Mouse (Mus musculus): ENCODE measurements at regions not wholly inside any gene's neighbourhood (a gene's known extent, or its start where the extent isn't known, plus 50 kb on each side); places are given as distances from the start of the nearest gene placed in this dataset.

DNA sequence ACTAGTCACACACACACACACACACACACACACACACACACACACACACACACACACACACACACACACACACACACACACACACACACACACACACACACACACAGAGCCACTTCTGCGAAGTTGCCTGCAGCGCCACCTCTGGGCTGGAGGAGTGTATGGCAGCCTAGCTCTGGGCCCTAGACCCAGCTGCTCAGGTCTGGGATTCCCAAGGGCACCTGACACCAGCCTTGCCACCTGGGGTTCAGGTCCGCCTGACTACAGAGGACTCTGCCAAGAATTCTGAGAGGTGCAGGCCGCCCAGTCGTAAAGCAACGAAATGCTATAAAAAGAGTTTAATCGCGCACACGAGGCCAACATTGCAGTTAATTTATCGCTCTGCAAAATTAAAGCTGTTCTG, 163.8 kb downstream of the Kif26a start:
- Histone ChIP-seq H3K36me3 (ENCODE audit: control insufficient read depth, insufficient read depth, low read length) (no peaks in the 10 kb centered on the region), H3K79me2 (ENCODE audit: control insufficient read depth, insufficient read depth, low read length) (no peaks in the 10 kb centered on the region), H3K4me3 (ENCODE audit: insufficient read depth, low read depth, low read length) (no peak overlapping the region), H3K27me3 (ENCODE audit: control insufficient read depth, insufficient read depth, low read length) (no peaks in the 10 kb centered on the region), H3K27ac (replicated peaks; ENCODE audit: insufficient read depth, low read depth, low read length) (no peak overlapping the region), H3K4me1 (ENCODE audit: control insufficient read depth, insufficient read depth, low read length) (no peaks in the 10 kb centered on the region), H3K9ac (ENCODE audit: low read depth, low read length) (no peak overlapping the region)
- 95% methylated on average over 10 of the region's 10 CpGs for WGBS
- no peak for DNase-seq (ENCODE audit: extremely low read depth, low read depth, low spot score)
- TF ChIP-seq CTCF (IDR thresholded peaks at IDR 0.05; ENCODE audit: low read depth, low read length) = peak; percentile 72
- no peak for TF ChIP-seq POLR2A (IDR thresholded peaks at IDR 0.05; ENCODE audit: extremely low read depth, insufficient read depth, low read length)

DNA sequence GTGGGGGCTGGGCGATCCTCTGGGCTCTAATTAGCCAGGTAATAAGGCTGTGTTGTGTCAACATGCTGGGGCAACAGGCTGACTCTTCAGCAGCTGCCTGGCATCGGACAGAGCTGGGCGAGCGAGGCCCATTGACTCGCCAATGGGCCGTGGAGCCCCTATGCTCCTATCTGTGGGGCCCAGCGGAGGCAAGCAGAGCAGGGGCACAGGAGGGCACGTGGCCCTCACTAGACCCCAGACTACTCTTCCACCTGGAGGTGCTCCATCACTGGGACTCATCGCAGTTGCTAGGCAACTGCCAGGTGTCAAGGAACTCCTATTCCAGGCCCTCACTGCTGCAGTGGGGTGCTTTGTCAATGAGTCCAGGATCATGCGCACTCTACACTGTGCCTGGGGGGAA, 164.7 kb downstream of the Kif26a start:
- H3K4me1 ChIP-seq (ENCODE audit: control insufficient read depth, insufficient read depth, low read length) = no peaks in the 10 kb centered on the region
- no peak for DNase-seq (ENCODE audit: extremely low read depth, low read depth, low spot score)
- 92% methylated on average over 10 of the region's 10 CpGs for WGBS
- no peak overlapping the region for H3K9ac ChIP-seq (ENCODE audit: low read depth, low read length)
- H3K4me3 ChIP-seq (ENCODE audit: insufficient read depth, low read depth, low read length) = no peak overlapping the region
- no peaks in the 10 kb centered on the region for H3K27me3 ChIP-seq (ENCODE audit: control insufficient read depth, insufficient read depth, low read length)
- TF ChIP-seq POLR2A (IDR thresholded peaks at IDR 0.05; ENCODE audit: extremely low read depth, insufficient read depth, low read length) = no peak
- TF ChIP-seq CTCF (IDR thresholded peaks at IDR 0.05; ENCODE audit: low read depth, low read length) = no peak
- no peaks in the 10 kb centered on the region for H3K36me3 ChIP-seq (ENCODE audit: control insufficient read depth, insufficient read depth, low read length)
- H3K79me2 ChIP-seq (ENCODE audit: control insufficient read depth, insufficient read depth, low read length) = no peaks in the 10 kb centered on the region
- no peak overlapping the region for H3K27ac ChIP-seq (replicated peaks; ENCODE audit: insufficient read depth, low read depth, low read length)

DNA sequence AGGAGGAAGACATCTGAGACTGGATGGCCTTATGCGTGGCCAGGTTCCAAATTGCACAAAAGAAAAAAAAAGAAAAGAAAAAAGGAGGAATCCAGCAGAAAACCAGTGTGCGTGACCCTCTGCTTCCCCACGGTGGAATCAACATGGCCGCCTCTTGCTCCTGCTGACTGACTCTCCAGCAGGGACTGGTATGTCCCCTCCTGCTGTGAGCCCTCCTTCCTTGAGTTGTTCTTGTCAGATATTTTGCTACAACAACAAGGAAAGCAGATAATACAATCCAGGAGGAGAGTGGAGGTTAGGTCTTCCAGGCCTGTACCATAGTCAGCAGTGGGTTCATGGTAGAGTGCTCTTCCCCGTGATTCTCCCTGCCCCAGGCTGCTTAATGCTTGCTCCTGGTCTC, 168.8 kb downstream of the Kif26a start:
- H3K27ac ChIP-seq (replicated peaks; ENCODE audit: insufficient read depth, low read depth, low read length) = no peak overlapping the region
- H3K4me3 ChIP-seq (ENCODE audit: insufficient read depth, low read depth, low read length) = no peak overlapping the region
- H3K36me3 ChIP-seq (ENCODE audit: control insufficient read depth, insufficient read depth, low read length) = no peaks in the 10 kb centered on the region
- H3K9ac ChIP-seq (ENCODE audit: low read depth, low read length) = no peak overlapping the region
- DNase-seq (ENCODE audit: extremely low read depth, low read depth, low spot score) = no peak
- no peak for TF ChIP-seq POLR2A (IDR thresholded peaks at IDR 0.05; ENCODE audit: extremely low read depth, insufficient read depth, low read length)
- no peak for TF ChIP-seq CTCF (IDR thresholded peaks at IDR 0.05; ENCODE audit: low read depth, low read length)
- no peaks in the 10 kb centered on the region for H3K27me3 ChIP-seq (ENCODE audit: control insufficient read depth, insufficient read depth, low read length)
- WGBS = 98% methylated on average over 5 of the region's 5 CpGs
- peaks cover 7% of the 10 kb centered on the region for H3K4me1 ChIP-seq (ENCODE audit: control insufficient read depth, insufficient read depth, low read length)
- no peaks in the 10 kb centered on the region for H3K79me2 ChIP-seq (ENCODE audit: control insufficient read depth, insufficient read depth, low read length)

DNA sequence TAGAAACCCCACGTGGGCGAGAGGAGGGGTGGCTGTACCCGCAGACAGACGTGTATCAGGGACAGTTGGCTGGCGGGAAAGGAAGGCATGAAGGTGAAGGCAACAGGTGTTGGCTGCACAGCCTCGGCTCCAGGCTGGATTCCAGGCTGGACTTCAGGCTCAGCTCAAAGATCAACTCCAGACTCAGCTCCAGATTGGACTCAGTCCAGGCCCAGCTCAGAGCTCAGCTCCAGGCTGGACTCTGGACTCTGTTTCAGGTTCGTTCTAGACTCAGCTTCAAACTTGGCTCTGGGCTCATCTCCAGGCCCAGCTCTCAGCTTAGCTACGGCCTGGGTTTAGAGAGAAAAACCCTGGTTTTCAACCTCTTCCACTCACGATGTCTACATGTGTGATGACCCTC, 171.2 kb downstream of the Kif26a start:
- TF ChIP-seq POLR2A (IDR thresholded peaks at IDR 0.05; ENCODE audit: extremely low read depth, insufficient read depth, low read length) (no peak), CTCF (IDR thresholded peaks at IDR 0.05; ENCODE audit: low read depth, low read length) (no peak)
- DNase-seq (ENCODE audit: extremely low read depth, low read depth, low spot score) = peak; percentile 98
- Histone ChIP-seq H3K27ac (replicated peaks; ENCODE audit: insufficient read depth, low read depth, low read length) (peak overlapping the region; percentile 44), H3K27me3 (ENCODE audit: control insufficient read depth, insufficient read depth, low read length) (no peaks in the 10 kb centered on the region), H3K9ac (ENCODE audit: low read depth, low read length) (no peak overlapping the region), H3K4me3 (ENCODE audit: insufficient read depth, low read depth, low read length) (no peak overlapping the region), H3K4me1 (ENCODE audit: control insufficient read depth, insufficient read depth, low read length) (peaks cover 7% of the 10 kb centered on the region), H3K36me3 (ENCODE audit: control insufficient read depth, insufficient read depth, low read length) (no peaks in the 10 kb centered on the region), H3K79me2 (ENCODE audit: control insufficient read depth, insufficient read depth, low read length) (no peaks in the 10 kb centered on the region)
- WGBS = 23% methylated on average over 9 of the region's 9 CpGs

DNA sequence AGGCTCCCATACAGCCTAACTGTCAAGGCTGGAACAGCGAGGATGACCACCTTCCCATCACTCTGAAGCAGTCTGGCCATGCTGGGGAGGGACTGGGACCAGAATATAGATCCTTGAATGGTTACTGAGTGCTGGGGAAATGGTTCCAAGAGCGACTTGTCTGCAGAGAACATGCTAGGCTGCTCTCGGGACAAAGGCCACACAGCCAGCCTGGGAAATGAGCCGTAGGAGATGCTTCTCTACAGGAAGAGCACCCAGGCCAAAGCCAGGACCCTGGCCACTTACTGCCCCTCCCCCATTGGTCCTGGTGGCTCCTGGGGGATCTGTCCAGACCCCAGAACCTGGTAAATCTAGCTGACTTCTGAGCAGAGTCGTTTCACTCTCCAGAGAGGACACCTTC, 170.8 kb upstream of the A530016L24Rik start:
- 78% methylated on average over 5 of the region's 5 CpGs for WGBS
- no peak overlapping the region for H3K4me3 ChIP-seq (ENCODE audit: insufficient read depth, low read depth, low read length)
- H3K27me3 ChIP-seq (ENCODE audit: control insufficient read depth, insufficient read depth, low read length) = no peaks in the 10 kb centered on the region
- DNase-seq (ENCODE audit: extremely low read depth, low read depth, low spot score) = no peak
- H3K27ac ChIP-seq (replicated peaks; ENCODE audit: insufficient read depth, low read depth, low read length) = no peak overlapping the region
- no peak overlapping the region for H3K9ac ChIP-seq (ENCODE audit: low read depth, low read length)
- TF ChIP-seq CTCF (IDR thresholded peaks at IDR 0.05; ENCODE audit: low read depth, low read length) = no peak
- no peak for TF ChIP-seq POLR2A (IDR thresholded peaks at IDR 0.05; ENCODE audit: extremely low read depth, insufficient read depth, low read length)
- no peaks in the 10 kb centered on the region for H3K79me2 ChIP-seq (ENCODE audit: control insufficient read depth, insufficient read depth, low read length)
- no peaks in the 10 kb centered on the region for H3K36me3 ChIP-seq (ENCODE audit: control insufficient read depth, insufficient read depth, low read length)
- peaks cover 7% of the 10 kb centered on the region for H3K4me1 ChIP-seq (ENCODE audit: control insufficient read depth, insufficient read depth, low read length)

DNA sequence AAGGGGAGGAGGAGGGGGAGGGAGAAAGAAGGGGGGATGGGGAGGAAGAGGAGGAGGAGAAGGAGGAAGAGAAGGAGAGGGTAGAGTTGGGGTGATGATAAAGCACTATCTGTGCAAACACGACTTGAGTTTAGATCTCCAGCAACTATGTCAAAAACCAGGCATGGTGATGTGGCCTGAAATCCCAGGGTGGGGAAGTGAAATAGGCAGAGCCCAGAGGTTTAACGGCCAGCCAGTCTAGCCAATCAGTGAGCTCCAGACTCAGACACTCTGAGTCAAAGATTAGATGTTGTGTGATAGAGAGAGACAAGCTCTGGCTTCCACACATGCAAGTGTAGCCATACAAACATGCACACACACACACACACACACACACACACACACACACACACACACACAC, 167.1 kb upstream of the A530016L24Rik start:
- Histone ChIP-seq H3K9ac (ENCODE audit: low read depth, low read length) (no peak overlapping the region), H3K27me3 (ENCODE audit: control insufficient read depth, insufficient read depth, low read length) (no peaks in the 10 kb centered on the region), H3K36me3 (ENCODE audit: control insufficient read depth, insufficient read depth, low read length) (no peaks in the 10 kb centered on the region), H3K4me1 (ENCODE audit: control insufficient read depth, insufficient read depth, low read length) (peaks cover 3% of the 10 kb centered on the region), H3K79me2 (ENCODE audit: control insufficient read depth, insufficient read depth, low read length) (no peaks in the 10 kb centered on the region), H3K4me3 (ENCODE audit: insufficient read depth, low read depth, low read length) (no peak overlapping the region), H3K27ac (replicated peaks; ENCODE audit: insufficient read depth, low read depth, low read length) (no peak overlapping the region)
- no peak for DNase-seq (ENCODE audit: extremely low read depth, low read depth, low spot score)
- WGBS = 73% methylated on average over 2 of the region's 2 CpGs
- TF ChIP-seq CTCF (IDR thresholded peaks at IDR 0.05; ENCODE audit: low read depth, low read length) = no peak
- no peak for TF ChIP-seq POLR2A (IDR thresholded peaks at IDR 0.05; ENCODE audit: extremely low read depth, insufficient read depth, low read length)
